Mouse (Mus musculus): Measurements from ENCODE around the gene Map1b.

GRCm38 (mm10) chr13:99489998-99490397 lies 26.3 kb downstream of the Map1b start:
- TF ChIP-seq EP300 (IDR thresholded peaks at IDR 0.05; ENCODE audit: low read depth), result no peak
- TF ChIP-seq CTCF (IDR thresholded peaks at IDR 0.05; ENCODE audit: low read depth), result no peak

Data from liver, embryonic 14.5 days (tissue).